Mouse (Mus musculus) stomach, postnatal 0 days (tissue): ENCODE results near the gene Mgat5.

Source experiments
- CTCF ChIP-seq: IDR thresholded peaks from 2 replicates; pipeline ENCODE4 v1.5.1; 2016; ENCODE audit warnings: antibody characterized with exemption, low read depth, mild to moderate bottlenecking, moderate library complexity
- EP300 ChIP-seq: optimal IDR thresholded peaks from 2 replicates; pipeline ENCODE3; 2016; ENCODE audit warnings: antibody characterized with exemption

- TF ChIP-seq CTCF (no peak), EP300 (no peak)
Observed at GRCm38 (mm10) chr1:127523364-127523763, 318.5 kb downstream of the Mgat5 start.
